Comparison of ENCODE assay signal across 19 mouse cellular contexts in genomic region chr6:142977221-142977620, GRCm38 (mm10). TPM values are rescaled to one million over a fixed set of nuclear protein-coding genes. Genes with fewer than 3 reads are reported as not detected.
A peak's percentile ranks its signal among the peaks of the same experiment; 100 is the strongest.
DNase-seq lines count a peak whose midpoint lies in the region; ATAC-seq and TF ChIP-seq lines count a peak whose summit lies in the region.
"Had no signal": no experiment of that assay in that cellular context is flagged by ENCODE, and none has a peak within 500 bp of the region (broad histone marks: within the 10 kb centered on the region; RNA-seq: fewer than 3 reads in every experiment).

No protein-coding gene starts in this region.

- no peak overlapping the region for H3K27ac ChIP-seq in layer of hippocampus, adult 2 months
- H3K27ac ChIP-seq in midbrain, postnatal 0 days (ENCODE audit: low read depth, low read length) = no peak overlapping the region
- no peak overlapping the region for H3K27ac ChIP-seq in midbrain, embryonic 10.5 days (replicated peaks)
- H3K27ac ChIP-seq in stomach, postnatal 0 days (replicated peaks) = no peak overlapping the region
- no peak overlapping the region for H3K27ac ChIP-seq in cerebellum, adult 2 months (ENCODE audit: insufficient read depth, low read length)
- H3K27ac ChIP-seq: hindbrain, postnatal 0 days; left cerebral cortex, adult 2 months; midbrain, embryonic 12.5 days; neural tube, embryonic 13.5 days had no signal

- no peak overlapping the region for H3K4me2 ChIP-seq in midbrain, postnatal 0 days (ENCODE audit: low read depth, low read length, poor library complexity, severe bottlenecking)
- no peak overlapping the region for H3K4me2 ChIP-seq in stomach, postnatal 0 days (replicated peaks; ENCODE audit: low read depth)
- H3K4me2 ChIP-seq: midbrain, embryonic 12.5 days; neural tube, embryonic 13.5 days had no signal

- no peak for TF ChIP-seq POLR2A in cerebellum, adult 2 months (IDR thresholded peaks at IDR 0.05; ENCODE audit: borderline replicate concordance, insufficient read depth, low read length)

- no peak for TF ChIP-seq EP300 in stomach, postnatal 0 days (optimal IDR thresholded peaks at IDR 0.05)

- POLR2A ChIA-PET in Patski (lab: Charles Lee) = no interaction called here

- no peak for ATAC-seq in midbrain, postnatal 0 days (ENCODE audit: low FRiP score)
- ATAC-seq in Patski = no peak
- no peak for ATAC-seq in stomach, postnatal 0 days (ENCODE audit: low FRiP score, low TSS enrichment)
- ATAC-seq: hindbrain, postnatal 0 days had no signal

- WGBS in midbrain, postnatal 0 days = 50% methylated on average over 1 of the region's 1 CpGs
- WGBS in midbrain, embryonic 10.5 days = 52% methylated on average over 1 of the region's 1 CpGs
- 59% methylated on average over 1 of the region's 1 CpGs for WGBS in stomach, postnatal 0 days
- 53% methylated on average over 1 of the region's 1 CpGs for WGBS in cerebellum, adult 2 months

- DNase-seq in layer of hippocampus, adult 2 months (ENCODE audit: low spot score in 2 of 2) = no peak
- no peak for DNase-seq in layer of hippocampus, adult 11-12 months (ENCODE audit: low spot score)
- DNase-seq in midbrain, postnatal 0 days (ENCODE audit: low spot score) = no peak
- DNase-seq in midbrain, embryonic 10.5 days (ENCODE audit: low spot score) = no peak
- DNase-seq in Patski (ENCODE audit: low read depth, low spot score) = no peak
- DNase-seq in stomach, postnatal 0 days (ENCODE audit: low spot score) = no peak
- DNase-seq in right cerebral cortex, postnatal 25 days = no peak
- DNase-seq in cerebellum, adult 2 months = no peak
- DNase-seq: cerebellum, adult 8-10 months; kidney, adult 11 months; kidney, postnatal 14 days; layer of hippocampus, adult 9-11 months; lung, postnatal 4 days; right cerebral cortex, postnatal 14 days had no signal

- in situ Hi-C loops in Patski (cut with MboI; ENCODE audit: low pct_unique_long_range_greater_than_20kb) = no loop called here

- H3K9ac ChIP-seq in midbrain, postnatal 0 days (replicated peaks; ENCODE audit: low read length, poor library complexity, severe bottlenecking) = no peak overlapping the region
- no peak overlapping the region for H3K9ac ChIP-seq in stomach, postnatal 0 days (ENCODE audit: low read length)
- H3K9ac ChIP-seq: midbrain, embryonic 12.5 days; neural tube, embryonic 13.5 days had no signal

- H3K4me1 ChIP-seq in midbrain, postnatal 0 days (ENCODE audit: insufficient read depth, low read length) = no peaks in the 10 kb centered on the region; the same call in 1 of the 2 replicates
- H3K4me1 ChIP-seq in midbrain, embryonic 10.5 days = peaks cover 9% of the 10 kb centered on the region
- H3K4me1 ChIP-seq in stomach, postnatal 0 days (replicated peaks; ENCODE audit: control insufficient read depth, insufficient read depth) = no peaks in the 10 kb centered on the region
- H3K4me1 ChIP-seq in cerebellum, adult 2 months (ENCODE audit: control insufficient read depth, insufficient read depth, low read length) = no peaks in the 10 kb centered on the region

- TF ChIP-seq CTCF in layer of hippocampus, adult 2 months (conservative IDR thresholded peaks at IDR 0.05) = peak; percentile 37
- TF ChIP-seq CTCF in midbrain, postnatal 0 days (IDR thresholded peaks at IDR 0.05) = peak; percentile 18; the same call in 1 of the 2 replicates
- peak; percentile 39 for TF ChIP-seq CTCF in Patski (IDR thresholded peaks at IDR 0.05)
- peak; percentile 20; the same call in 1 of the 2 replicates for TF ChIP-seq CTCF in stomach, postnatal 0 days (IDR thresholded peaks at IDR 0.05; ENCODE audit: low read depth)
- TF ChIP-seq CTCF in cerebellum, adult 2 months (IDR thresholded peaks at IDR 0.05; ENCODE audit: borderline replicate concordance, insufficient read depth, low read depth, low read length) = no peak

- no peak overlapping the region for H3K4me3 ChIP-seq in layer of hippocampus, adult 2 months
- no peak overlapping the region for H3K4me3 ChIP-seq in midbrain, postnatal 0 days (ENCODE audit: low read depth, low read length)
- H3K4me3 ChIP-seq in midbrain, embryonic 10.5 days = no peak overlapping the region
- no peak overlapping the region for H3K4me3 ChIP-seq in stomach, postnatal 0 days (ENCODE audit: low read depth, low read length)
- H3K4me3 ChIP-seq in cerebellum, adult 2 months (replicated peaks; ENCODE audit: insufficient read depth, low read depth, low read length) = no peak overlapping the region
- H3K4me3 ChIP-seq: left cerebral cortex, adult 2 months; midbrain, embryonic 12.5 days; neural tube, embryonic 13.5 days had no signal

- H3K27me3 ChIP-seq in midbrain, postnatal 0 days (ENCODE audit: insufficient read depth, low read length) = no peaks in the 10 kb centered on the region
- H3K27me3 ChIP-seq in midbrain, embryonic 10.5 days (ENCODE audit: low read depth, poor library complexity, severe bottlenecking) = no peaks in the 10 kb centered on the region
- H3K27me3 ChIP-seq in Patski = peaks cover 6% of the 10 kb centered on the region
- no peaks in the 10 kb centered on the region for H3K27me3 ChIP-seq in stomach, postnatal 0 days (ENCODE audit: control insufficient read depth, insufficient read depth, low read length)
- no peaks in the 10 kb centered on the region for H3K27me3 ChIP-seq in cerebellum, adult 2 months (ENCODE audit: control insufficient read depth, insufficient read depth, low read length)
- H3K27me3 ChIP-seq: midbrain, embryonic 12.5 days; neural tube, embryonic 13.5 days had no signal

- no peaks in the 10 kb centered on the region for H3K9me3 ChIP-seq in midbrain, postnatal 0 days (ENCODE audit: low read length)
- no peaks in the 10 kb centered on the region for H3K9me3 ChIP-seq in midbrain, embryonic 10.5 days (replicated peaks)
- H3K9me3 ChIP-seq in stomach, postnatal 0 days (ENCODE audit: control insufficient read depth, low read length) = no peaks in the 10 kb centered on the region
- H3K9me3 ChIP-seq: G1E; midbrain, embryonic 12.5 days; neural tube, embryonic 13.5 days had no signal

- CTCF ChIA-PET in Patski (lab: Charles Lee) = interaction anchor here (0.6 kb wide), 1 partner anchor 11 kb away, joined by 3 read pairs; no protein-coding TSS in a partner anchor

- H3K36me3 ChIP-seq in midbrain, postnatal 0 days (ENCODE audit: insufficient read depth, low read length) = no peaks in the 10 kb centered on the region
- no peaks in the 10 kb centered on the region for H3K36me3 ChIP-seq in midbrain, embryonic 10.5 days
- no peaks in the 10 kb centered on the region for H3K36me3 ChIP-seq in stomach, postnatal 0 days (ENCODE audit: control insufficient read depth, insufficient read depth, low read length)
- H3K36me3 ChIP-seq: G1E; midbrain, embryonic 12.5 days; neural tube, embryonic 13.5 days had no signal

RNA-seq across cellular contexts. Expression of gene St8sia1, which starts 13.0 kb away (rescaled TPM):
- total RNA-seq in layer of hippocampus, adult 2 months (2021) = 10 to 100 TPM; 34.4 to 39.1 TPM
- 17.7 and 25.3 TPM in 2 replicates for total RNA-seq in midbrain, postnatal 0 days (2014; rRNA removed)
- 4.0 and 4.5 TPM in 2 replicates for polyA plus RNA-seq in midbrain, postnatal 0 days (2015; fragmentation: Nextera tagmentation; extraction: Ambion mirVana)
- 3.2 and 3.9 TPM in 2 replicates for polyA plus RNA-seq in midbrain, embryonic 10.5 days (2016; fragmentation: Nextera tagmentation; extraction: Ambion mirVana)
- polyA plus RNA-seq in Patski (2021) = 0.65 TPM
- 0.19 and 0.23 TPM in 2 replicates for polyA plus RNA-seq in stomach, postnatal 0 days (2015; fragmentation: Nextera tagmentation; extraction: Ambion mirVana)
- polyA plus RNA-seq in cerebellum, adult 2 months (2012; rRNA removed) = 22.2 and 22.6 TPM in 2 replicates
- polyA plus RNA-seq: G1E had no signal
